Mouse (Mus musculus) testis, adult 2 months (tissue): ENCODE measurements around the gene Klhl31. TPM values are rescaled to one million over a fixed set of nuclear protein-coding genes. Genes with fewer than 3 reads are reported as not detected.

Experiments
- H3K27ac ChIP-seq: fragments of 200-500 bp; 2 replicates; pipeline ENCODE4 v1.5.1; 2012; ENCODE audit warnings: low read depth, low read length; ENCODE audit not compliant: control insufficient read depth, insufficient read depth
- H3K27me3 ChIP-seq: fragments of 200-500 bp; 2 replicates; pipeline ENCODE4 v1.6.1; 2012; ENCODE audit warnings: mild to moderate bottlenecking, low read length, moderate library complexity; ENCODE audit not compliant: control insufficient read depth, insufficient read depth
- H3K36me3 ChIP-seq: fragments of 200-500 bp; 2 replicates; pipeline ENCODE4 v1.6.1; 2012; ENCODE audit warnings: mild to moderate bottlenecking, low read length; ENCODE audit not compliant: control insufficient read depth, insufficient read depth
- H3K4me1 ChIP-seq: fragments of 200-500 bp; 2 replicates; pipeline ENCODE4 v1.6.1; 2012; ENCODE audit warnings: low read length; ENCODE audit not compliant: control insufficient read depth, insufficient read depth
- H3K4me3 ChIP-seq: fragments of 200-500 bp; 2 replicates; pipeline ENCODE4 v1.5.1; 2012; ENCODE audit warnings: low read depth, mild to moderate bottlenecking, low read length, moderate library complexity, mixed read lengths; ENCODE audit not compliant: control insufficient read depth
- CTCF ChIP-seq: fragments of 200-500 bp; IDR thresholded peaks from 2 replicates; pipeline ENCODE4 v1.5.1; 2012; ENCODE audit warnings: low read depth, mild to moderate bottlenecking, inconsistent platforms, low read length, moderate library complexity; ENCODE audit not compliant: control insufficient read depth, insufficient read depth, insufficient replicate concordance
- POLR2A ChIP-seq: fragments of 200-500 bp; IDR thresholded peaks from 2 replicates; pipeline ENCODE4 v1.6.1; 2012; ENCODE audit warnings: low read depth, mild to moderate bottlenecking, inconsistent platforms, low read length, moderate library complexity; ENCODE audit not compliant: control insufficient read depth
- polyA plus RNA-seq: library from polyadenylated mRNA; depleted of rRNA; stranded (reverse); fragments of >200 nt; gene quantifications from 2 replicates; pipeline ENCODE4 v1.2.3, GENCODE M21; 2012

Gene Klhl31
- polyA plus RNA-seq, 1 experiment, result 0.80 TPM

- TF ChIP-seq CTCF (no peak), POLR2A (no peak)
- H3K4me1 ChIP-seq, result no peaks in the 10 kb centered on the region; the same call in 1 of the 2 replicates
- no peaks in the 10 kb centered on the region for H3K36me3 ChIP-seq
- H3K27ac ChIP-seq, result no peak overlapping the region
- H3K4me3 ChIP-seq, result no peak overlapping the region
- H3K27me3 ChIP-seq, result no peaks in the 10 kb centered on the region
Measured at GRCm38 (mm10) chr9:77598560-77598959, 37.7 kb upstream of the Klhl31 start.

DNA sequence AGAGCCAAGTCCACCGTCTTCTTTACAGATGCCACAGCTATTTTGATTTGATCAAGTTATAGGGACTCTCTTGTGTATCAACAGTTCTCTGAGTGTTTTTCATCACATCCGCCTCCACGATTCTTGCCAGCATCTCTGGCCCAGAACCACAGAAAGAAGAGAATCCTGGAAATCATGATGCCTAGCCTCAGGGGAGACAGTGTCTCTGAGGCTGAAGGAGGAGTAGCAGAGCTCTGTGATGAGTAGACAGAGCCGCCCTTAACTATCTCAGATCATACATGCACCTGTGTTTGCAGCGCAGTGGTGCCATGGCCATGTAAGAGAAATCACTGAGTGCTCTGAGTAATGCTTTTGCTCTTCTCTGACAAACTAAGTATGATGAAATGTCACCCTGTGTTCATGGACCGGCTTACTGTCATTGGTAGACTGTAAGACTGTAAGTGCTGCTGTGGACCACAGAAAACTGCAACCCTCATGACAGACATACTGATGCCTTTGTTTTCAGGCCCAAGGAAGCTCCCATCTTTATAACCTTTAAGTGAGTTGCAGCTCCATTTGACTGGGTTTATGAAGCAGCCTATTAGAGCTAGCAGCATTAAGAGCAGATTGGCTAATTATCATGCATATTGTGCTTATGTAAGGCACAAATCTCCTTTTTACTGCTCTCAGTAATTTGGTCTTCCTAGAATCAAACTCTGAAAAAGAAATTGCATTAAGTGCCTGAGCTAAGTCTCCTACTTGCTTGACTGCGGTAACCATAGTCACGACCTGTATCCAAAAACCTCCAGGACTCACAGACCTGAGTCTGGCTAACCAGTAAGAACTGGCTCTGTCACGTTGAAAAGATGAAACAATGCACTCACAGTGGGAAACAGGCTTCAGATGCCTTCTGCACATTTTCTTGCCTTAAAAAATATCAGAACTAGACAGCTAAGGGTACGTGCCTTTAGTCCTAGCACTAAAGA, 33.7 kb upstream of the Klhl31 start:
- H3K27me3 ChIP-seq, result no peaks in the 10 kb centered on the region
- no peaks in the 10 kb centered on the region; the same call in 1 of the 2 replicates for H3K4me1 ChIP-seq
- no peak overlapping the region for H3K4me3 ChIP-seq
- no peaks in the 10 kb centered on the region for H3K36me3 ChIP-seq
- H3K27ac ChIP-seq, result no peak overlapping the region
- no peak for TF ChIP-seq CTCF
- no peak for TF ChIP-seq POLR2A

DNA sequence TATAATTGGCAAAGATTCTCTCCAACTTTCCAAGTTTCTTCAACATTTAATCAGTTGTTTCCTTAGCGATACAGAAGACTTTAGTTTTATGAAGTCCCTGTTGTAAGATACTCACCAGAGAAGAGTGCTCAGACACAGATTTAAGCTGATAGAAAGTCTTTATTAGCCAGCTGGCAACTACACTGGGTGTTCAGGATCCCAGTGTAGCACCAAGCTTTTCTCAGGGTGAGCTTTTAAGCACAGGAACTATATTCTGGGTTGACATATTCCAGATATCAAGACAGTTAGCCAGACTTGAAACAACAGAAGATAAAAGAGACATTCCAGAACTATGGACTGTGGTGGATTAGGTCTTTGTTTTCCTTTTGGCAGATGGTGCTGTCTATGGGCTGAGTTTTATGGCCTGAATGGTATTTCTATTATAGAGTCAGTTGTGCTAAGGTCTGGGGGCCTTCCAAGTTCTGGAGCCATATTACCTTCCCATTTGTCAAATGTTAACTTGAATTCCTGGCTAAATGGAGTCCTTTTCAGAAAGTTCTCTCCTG, 32.3 kb upstream of the Klhl31 start:
- Histone ChIP-seq H3K36me3 (no peaks in the 10 kb centered on the region), H3K27ac (no peak overlapping the region), H3K4me1 (no peaks in the 10 kb centered on the region; the same call in 1 of the 2 replicates), H3K4me3 (no peak overlapping the region), H3K27me3 (no peaks in the 10 kb centered on the region)
- TF ChIP-seq POLR2A (no peak), CTCF (no peak)

GRCm38 (mm10) chr9:77607295-77607694, 29.0 kb upstream of the Klhl31 start:
- H3K27ac ChIP-seq, result no peak overlapping the region
- H3K27me3 ChIP-seq, result no peaks in the 10 kb centered on the region
- H3K4me1 ChIP-seq, result no peaks in the 10 kb centered on the region
- H3K36me3 ChIP-seq, result no peaks in the 10 kb centered on the region
- no peak overlapping the region for H3K4me3 ChIP-seq
- no peak for TF ChIP-seq POLR2A
- TF ChIP-seq CTCF, result no peak

DNA sequence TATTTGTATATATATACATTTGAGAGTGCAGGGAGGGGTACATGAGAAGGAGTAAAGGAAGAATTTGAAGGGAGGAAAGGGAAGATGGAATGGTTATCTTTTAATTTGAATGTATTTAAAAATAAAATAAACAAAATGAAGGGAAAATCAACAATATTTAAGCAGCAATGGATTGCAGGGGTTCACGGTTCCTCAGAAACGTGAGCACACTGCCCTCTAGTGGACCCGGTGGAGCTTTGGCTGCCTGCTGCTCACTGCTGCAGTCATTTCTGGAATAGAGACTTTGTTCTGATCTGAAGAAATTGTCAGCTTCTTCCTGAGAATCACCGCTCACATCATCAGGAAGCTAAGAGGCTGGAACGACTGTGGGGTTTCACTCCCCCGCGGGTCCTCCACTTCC, 28.5 kb upstream of the Klhl31 start:
- Histone ChIP-seq H3K27ac (no peak overlapping the region), H3K4me3 (no peak overlapping the region), H3K4me1 (no peaks in the 10 kb centered on the region), H3K27me3 (no peaks in the 10 kb centered on the region), H3K36me3 (no peaks in the 10 kb centered on the region)
- TF ChIP-seq POLR2A, result no peak
- TF ChIP-seq CTCF, result peak; percentile 67; the same call in 1 of the 2 replicates

DNA sequence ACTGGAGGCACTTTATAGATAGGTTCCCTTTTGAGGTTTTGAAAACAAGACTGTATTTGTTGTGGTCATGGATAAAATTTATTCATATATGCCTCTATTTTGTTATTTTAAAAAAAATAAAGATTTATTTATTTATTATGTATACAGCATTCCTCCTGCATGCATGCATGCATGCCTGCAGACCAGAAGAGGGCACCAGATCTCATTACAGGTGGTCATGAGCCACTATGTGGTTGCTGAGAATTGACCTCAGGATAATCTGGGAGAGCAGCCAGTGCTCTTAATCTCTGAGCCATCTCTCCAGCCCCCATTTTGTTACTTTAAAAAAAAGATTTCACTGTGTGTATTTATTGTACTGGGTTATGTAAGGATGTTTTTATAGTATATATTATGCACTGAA, 25.5 kb upstream of the Klhl31 start:
- no peaks in the 10 kb centered on the region for H3K4me1 ChIP-seq
- no peak for TF ChIP-seq POLR2A
- TF ChIP-seq CTCF, result no peak
- H3K36me3 ChIP-seq, result no peaks in the 10 kb centered on the region
- no peaks in the 10 kb centered on the region for H3K27me3 ChIP-seq
- H3K27ac ChIP-seq, result no peak overlapping the region
- H3K4me3 ChIP-seq, result no peak overlapping the region

GRCm38 (mm10) chr9:77612349-77612748, 24.0 kb upstream of the Klhl31 start:
- no peak overlapping the region for H3K27ac ChIP-seq
- H3K36me3 ChIP-seq, result no peaks in the 10 kb centered on the region
- no peaks in the 10 kb centered on the region for H3K4me1 ChIP-seq
- no peak overlapping the region for H3K4me3 ChIP-seq
- no peaks in the 10 kb centered on the region for H3K27me3 ChIP-seq
- TF ChIP-seq POLR2A (no peak), CTCF (no peak)
